Mouse (Mus musculus): ENCODE data around the gene Nckap5. TPM values are rescaled to one million over a fixed set of nuclear protein-coding genes. Genes with fewer than 3 reads are reported as not detected.
"Not testable (repeated sequence)": the region's sequence is repeated elsewhere in the genome, so short reads cannot be mapped to it uniquely, and the experiment has no call there.

Gene Nckap5
- polyA plus RNA-seq, 1 experiment from 2014 or later = 1.5 TPM

DNA sequence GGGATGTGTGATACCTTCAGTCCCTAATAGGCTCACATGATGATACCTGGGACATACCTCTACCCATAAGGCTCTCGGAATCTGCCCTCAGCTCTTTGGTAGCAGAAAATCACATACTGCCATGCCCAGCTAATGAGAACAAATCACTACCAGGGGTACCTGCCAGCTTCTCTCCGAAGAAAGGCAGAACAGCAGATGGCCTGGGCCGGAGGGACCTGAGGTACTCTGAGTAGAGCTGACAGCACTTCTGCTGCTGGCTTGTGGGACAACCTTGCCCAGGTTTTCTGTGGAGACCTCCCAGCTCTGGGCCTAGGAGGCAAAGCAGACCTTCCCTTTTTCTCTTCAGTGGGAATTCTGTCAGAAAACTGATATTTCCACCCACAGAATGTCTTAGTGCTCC is 714.6 kb downstream of the Nckap5 start:
- DNase-seq (ENCODE audit: low read depth, low spot score) (no peak), ATAC-seq (no peak)
- H3K27me3 ChIP-seq = peaks cover 7% of the 10 kb centered on the region
- TF ChIP-seq CTCF (IDR thresholded peaks at IDR 0.05) = no peak
- ChIA-PET CTCF (no interaction called here), POLR2A (no interaction called here)
- in situ Hi-C loops (cut with MboI; ENCODE audit: low pct_unique_long_range_greater_than_20kb) = no loop called here

DNA sequence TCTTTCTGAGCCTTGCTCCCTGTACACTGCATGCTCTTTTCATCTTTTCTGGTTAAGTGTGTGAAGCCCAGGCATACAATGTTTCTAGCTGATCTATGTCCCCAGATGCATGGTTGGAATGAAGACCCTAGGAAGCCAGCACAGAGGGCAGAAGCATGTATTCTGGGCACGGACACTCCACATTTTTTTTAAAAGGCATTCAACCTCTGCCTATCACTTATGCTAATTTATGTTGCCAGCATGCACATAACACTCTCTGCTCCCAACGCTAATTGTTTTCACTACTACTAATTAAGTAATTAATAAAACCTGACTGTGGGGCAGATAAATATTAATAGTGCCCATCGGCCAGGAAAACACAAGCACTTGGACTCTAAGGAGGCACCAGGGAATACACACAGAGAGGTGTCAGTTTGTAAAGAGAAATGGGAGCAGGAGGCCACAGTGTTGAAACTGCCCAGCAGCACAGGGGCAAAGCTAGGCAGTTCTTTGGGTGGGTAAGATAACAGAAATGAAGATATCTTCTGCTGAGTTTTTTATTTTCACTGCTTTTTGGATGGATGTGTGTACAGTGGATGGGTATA is 724.8 kb downstream of the Nckap5 start:
- no peaks in the 10 kb centered on the region for H3K27me3 ChIP-seq
- ChIA-PET POLR2A (no interaction called here), CTCF (no interaction called here)
- no peak for ATAC-seq
- TF ChIP-seq CTCF (IDR thresholded peaks at IDR 0.05) = no peak
- no peak for DNase-seq (ENCODE audit: low read depth, low spot score)
- in situ Hi-C loops (cut with MboI; ENCODE audit: low pct_unique_long_range_greater_than_20kb) = no loop called here

DNA sequence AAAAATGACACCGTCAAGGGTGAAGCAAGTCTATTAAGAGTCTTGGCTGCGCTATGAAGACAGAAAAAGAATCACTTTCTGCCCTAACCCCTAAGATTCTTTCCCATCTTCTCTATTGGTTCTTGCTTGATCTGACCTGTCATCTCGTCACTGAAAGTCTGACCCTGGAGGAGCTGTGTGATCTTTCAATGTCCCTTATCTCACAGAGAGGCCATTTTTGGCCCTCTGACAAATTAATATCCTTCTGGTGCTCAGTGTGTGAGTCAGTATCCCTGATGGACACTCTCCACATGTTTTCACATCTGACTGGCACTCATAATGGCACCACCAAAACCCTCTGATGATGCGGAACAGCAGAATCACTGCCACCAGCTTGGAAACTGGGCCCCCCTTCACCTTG is 736.3 kb downstream of the Nckap5 start:
- DNase-seq (ENCODE audit: low read depth, low spot score) (no peak), ATAC-seq (no peak)
- H3K27me3 ChIP-seq = no peaks in the 10 kb centered on the region
- in situ Hi-C loops (cut with MboI; ENCODE audit: low pct_unique_long_range_greater_than_20kb) = no loop called here
- TF ChIP-seq CTCF (IDR thresholded peaks at IDR 0.05) = no peak
- ChIA-PET CTCF (no interaction called here), POLR2A (no interaction called here)

DNA sequence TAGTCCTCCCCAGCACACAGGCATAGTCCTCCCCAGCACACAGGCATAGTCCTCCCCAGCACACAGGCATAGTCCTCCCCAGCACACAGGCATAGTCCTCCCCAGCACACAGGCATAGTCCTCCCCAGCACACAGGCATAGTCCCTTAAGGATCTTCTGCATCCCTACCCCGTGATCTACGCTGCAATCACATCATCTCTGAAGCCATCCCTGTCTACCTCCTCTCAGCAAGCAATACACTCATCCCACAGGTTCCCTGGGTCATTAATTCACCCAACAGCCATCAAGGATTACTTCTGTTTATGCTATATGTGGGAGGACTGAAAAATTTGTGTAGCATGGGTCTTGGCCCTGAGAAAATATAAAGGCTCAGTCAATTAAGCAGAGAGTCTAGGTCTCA is 738.6 kb downstream of the Nckap5 start:
- ATAC-seq; POLR2A ChIA-PET; DNase-seq (ENCODE audit: low read depth, low spot score); in situ Hi-C loops (cut with MboI; ENCODE audit: low pct_unique_long_range_greater_than_20kb); H3K27me3 ChIP-seq; CTCF ChIA-PET: not testable (repeated sequence)

DNA sequence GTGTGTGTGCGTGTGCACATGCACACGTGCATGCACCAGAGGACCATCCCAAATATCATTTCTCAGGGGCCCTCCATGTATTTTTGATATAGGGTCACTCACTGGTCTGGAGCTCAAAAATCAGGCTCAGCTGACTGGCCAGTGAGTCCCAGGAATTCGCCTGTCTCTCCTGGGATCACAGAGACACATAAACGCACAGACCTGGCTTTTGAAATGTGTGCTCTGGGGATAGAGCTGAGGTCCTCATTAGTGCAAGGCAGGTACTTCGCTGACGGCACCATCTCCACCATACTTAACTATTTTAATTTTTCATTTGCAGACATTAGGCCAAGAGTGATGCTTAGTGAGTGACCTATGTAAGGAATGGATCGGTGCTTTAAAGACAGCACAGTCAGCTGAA is 743.4 kb downstream of the Nckap5 start:
- CTCF ChIA-PET = no interaction called here
- TF ChIP-seq CTCF (IDR thresholded peaks at IDR 0.05) = no peak
- no peaks in the 10 kb centered on the region for H3K27me3 ChIP-seq
- POLR2A ChIA-PET = no interaction called here
- ATAC-seq (no peak), DNase-seq (ENCODE audit: low read depth, low spot score) (no peak)
- in situ Hi-C loops (cut with MboI; ENCODE audit: low pct_unique_long_range_greater_than_20kb) = no loop called here

DNA sequence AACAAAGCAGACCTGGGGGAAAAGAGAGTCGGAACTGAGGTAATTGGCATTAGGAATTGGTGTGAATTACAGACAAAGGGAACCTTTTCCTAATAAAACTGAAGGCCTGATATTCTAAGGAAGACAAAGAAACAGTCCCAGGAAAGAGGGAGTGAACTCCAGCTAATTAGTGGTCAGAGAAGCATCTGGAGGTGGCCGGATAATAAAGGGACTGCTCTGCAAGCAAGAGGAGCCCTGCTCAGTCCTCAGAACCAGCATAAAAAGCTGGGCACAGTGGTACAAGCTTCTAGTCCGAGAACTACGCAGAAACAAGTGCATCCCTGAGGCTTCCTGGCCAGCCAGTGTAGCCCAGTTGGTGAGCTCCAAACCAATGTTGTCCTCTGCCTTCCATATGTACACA is 754.3 kb downstream of the Nckap5 start:
- in situ Hi-C loops (cut with MboI; ENCODE audit: low pct_unique_long_range_greater_than_20kb) = no loop called here

DNA sequence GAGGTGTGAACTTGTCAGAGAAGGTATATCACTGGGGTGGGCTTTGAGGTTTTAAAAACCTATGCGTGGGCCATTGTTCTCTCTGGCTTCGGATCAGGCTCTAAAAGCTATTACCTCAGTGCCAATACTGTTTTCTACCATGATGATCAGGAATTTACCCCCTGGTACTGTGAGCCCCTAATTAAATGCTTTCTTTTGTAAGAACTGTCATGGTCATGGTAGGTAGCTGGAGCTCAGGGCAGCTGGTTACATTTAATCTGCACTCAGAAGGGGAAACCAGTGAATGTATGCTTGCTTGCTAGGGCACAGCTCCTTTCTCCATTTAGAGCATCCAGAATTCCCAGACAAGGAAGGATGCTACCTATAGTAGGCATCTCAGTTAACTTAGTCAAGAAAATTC is 759.7 kb downstream of the Nckap5 start:
- ATAC-seq (no peak), DNase-seq (ENCODE audit: low read depth, low spot score) (no peak)
- CTCF ChIA-PET = interaction anchor here (1.4 kb wide), 1 partner anchor 10 kb away, joined by 3 read pairs; no protein-coding TSS in a partner anchor
- POLR2A ChIA-PET = no interaction called here
- no peak for TF ChIP-seq CTCF (IDR thresholded peaks at IDR 0.05)
- in situ Hi-C loops (cut with MboI; ENCODE audit: low pct_unique_long_range_greater_than_20kb) = no loop called here
- H3K27me3 ChIP-seq = peaks cover 6% of the 10 kb centered on the region

More for the DNA sequence above, 754.3 kb downstream of the Nckap5 start:
- TF ChIP-seq CTCF (IDR thresholded peaks at IDR 0.05) = no peak
- CTCF ChIA-PET = no interaction called here
- DNase-seq (ENCODE audit: low read depth, low spot score) (no peak), ATAC-seq (no peak)
- H3K27me3 ChIP-seq = peaks cover 5% of the 10 kb centered on the region
- POLR2A ChIA-PET = no interaction called here

DNA sequence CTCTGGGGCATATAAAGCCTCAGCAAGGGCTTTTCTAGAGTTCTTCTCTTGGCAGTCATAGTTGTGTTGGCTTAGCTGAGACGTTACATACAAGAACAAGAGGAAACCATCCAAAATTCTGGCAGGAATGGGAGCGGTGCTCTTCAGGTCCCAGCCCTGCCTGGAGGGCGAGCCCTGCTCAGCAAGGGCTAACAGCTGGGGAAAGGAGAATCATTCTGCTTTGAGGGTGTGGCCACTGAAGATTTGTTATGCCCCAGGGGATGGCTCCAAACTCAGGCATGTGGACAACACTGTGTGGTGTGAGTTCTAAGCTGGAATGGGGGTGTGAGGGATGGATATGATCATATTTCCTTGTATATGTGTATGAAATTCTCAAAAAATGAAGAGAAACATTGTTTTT is 779.1 kb downstream of the Nckap5 start:
- ChIA-PET CTCF (no interaction called here), POLR2A (no interaction called here)
- ATAC-seq = no peak
- in situ Hi-C loops (cut with MboI; ENCODE audit: low pct_unique_long_range_greater_than_20kb) = no loop called here
- no peak for DNase-seq (ENCODE audit: low read depth, low spot score)
- TF ChIP-seq CTCF (IDR thresholded peaks at IDR 0.05) = no peak
- H3K27me3 ChIP-seq = peaks cover 8% of the 10 kb centered on the region

DNA sequence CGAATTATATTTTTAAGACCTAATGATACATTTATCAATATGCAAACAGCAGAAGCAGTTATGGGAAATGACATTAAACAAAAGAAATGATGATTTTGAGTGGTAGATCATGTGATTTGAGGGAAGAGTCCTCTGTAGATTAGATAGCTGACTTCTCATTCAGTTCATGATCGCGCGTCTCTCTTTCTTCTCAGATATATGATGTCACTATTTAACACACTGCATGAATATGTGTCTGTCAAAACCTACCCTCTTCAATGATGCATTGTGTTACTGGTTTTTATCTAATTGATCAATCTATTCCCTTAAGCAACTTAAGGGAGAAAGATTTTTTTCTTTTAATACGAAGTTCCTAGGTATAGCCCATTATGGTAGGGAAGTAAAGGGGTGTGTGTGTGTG is 787.7 kb downstream of the Nckap5 start:
- DNase-seq (ENCODE audit: low read depth, low spot score) (no peak), ATAC-seq (no peak)
- POLR2A ChIA-PET = interaction anchor here (0.5 kb wide), 1 partner anchor 319 kb away, joined by 3 read pairs; no protein-coding TSS in a partner anchor
- CTCF ChIA-PET = no interaction called here
- peaks cover 3% of the 10 kb centered on the region for H3K27me3 ChIP-seq
- in situ Hi-C loops (cut with MboI; ENCODE audit: low pct_unique_long_range_greater_than_20kb) = no loop called here
- no peak for TF ChIP-seq CTCF (IDR thresholded peaks at IDR 0.05)

DNA sequence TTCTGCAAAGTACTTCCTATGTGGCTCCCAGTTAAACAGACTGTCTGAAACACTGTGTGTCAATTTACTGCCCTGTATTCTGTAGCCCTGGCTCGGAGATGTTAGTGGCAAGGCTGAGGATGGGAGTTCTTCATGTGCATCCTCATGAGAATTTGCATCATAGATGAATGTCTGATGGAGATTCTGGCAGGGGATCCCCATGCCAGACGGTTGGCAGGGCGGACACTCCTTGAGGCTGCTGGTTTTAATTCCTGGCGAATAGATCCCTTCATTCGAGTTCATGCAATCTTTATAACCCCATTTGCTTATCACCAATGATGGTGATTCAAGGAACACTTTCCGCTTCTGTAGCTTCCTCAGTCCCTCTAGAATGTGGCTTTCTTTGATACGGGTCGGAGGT is 803.1 kb downstream of the Nckap5 start:
- DNase-seq (ENCODE audit: low read depth, low spot score) (no peak), ATAC-seq (no peak)
- in situ Hi-C loops (cut with MboI; ENCODE audit: low pct_unique_long_range_greater_than_20kb) = no loop called here
- TF ChIP-seq CTCF (IDR thresholded peaks at IDR 0.05) = no peak
- ChIA-PET CTCF (interaction anchor here (1.0 kb wide), 1 partner anchor 158 kb away, joined by 3 read pairs; no protein-coding TSS in a partner anchor), POLR2A (no interaction called here)
- no peaks in the 10 kb centered on the region for H3K27me3 ChIP-seq

DNA sequence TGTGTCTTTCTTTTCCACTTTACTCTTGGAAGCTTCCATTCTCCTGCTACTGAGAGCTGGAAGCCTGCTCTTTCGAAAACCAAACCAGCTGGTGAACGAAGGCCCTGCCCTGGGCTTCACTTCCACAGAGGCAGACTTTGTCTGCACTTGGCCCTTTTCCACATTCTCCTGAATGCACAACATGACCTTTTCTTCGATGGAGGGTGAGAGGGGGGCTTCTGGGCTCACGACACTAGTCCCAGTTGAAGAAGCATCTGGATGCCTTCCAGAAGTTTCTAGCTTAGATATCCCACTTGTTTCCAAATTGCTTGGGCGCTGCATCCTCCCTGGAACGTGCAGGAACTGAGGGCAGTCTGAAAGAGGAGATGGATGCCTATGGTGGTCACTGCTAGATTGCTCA is 806.1 kb downstream of the Nckap5 start:
- CTCF ChIA-PET = no interaction called here
- in situ Hi-C loops (cut with MboI; ENCODE audit: low pct_unique_long_range_greater_than_20kb) = no loop called here
- no peak for ATAC-seq
- POLR2A ChIA-PET = no interaction called here
- no peak for DNase-seq (ENCODE audit: low read depth, low spot score)
- H3K27me3 ChIP-seq = no peaks in the 10 kb centered on the region
- no peak for TF ChIP-seq CTCF (IDR thresholded peaks at IDR 0.05)

DNA sequence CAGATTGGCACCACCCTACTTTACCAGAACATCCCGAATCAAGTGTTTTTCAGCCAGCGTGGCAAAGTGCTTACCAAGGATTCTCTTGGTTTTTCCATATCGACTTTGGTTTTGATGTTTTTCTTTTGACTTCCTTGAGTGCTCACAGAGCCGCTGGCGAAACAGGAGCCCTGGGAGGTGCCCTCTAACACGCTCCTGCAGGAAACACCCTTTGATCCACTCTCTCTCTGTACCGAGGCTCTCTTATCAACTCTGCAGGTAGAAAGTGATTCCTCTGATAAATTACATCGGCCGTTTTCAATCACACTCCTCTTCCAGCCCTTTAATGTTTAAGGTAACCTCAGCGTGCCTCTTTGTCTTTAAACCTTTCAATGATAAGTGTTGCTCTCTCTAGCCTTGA is 807.6 kb downstream of the Nckap5 start:
- DNase-seq (ENCODE audit: low read depth, low spot score) (no peak), ATAC-seq (no peak)
- H3K27me3 ChIP-seq = no peaks in the 10 kb centered on the region
- in situ Hi-C loops (cut with MboI; ENCODE audit: low pct_unique_long_range_greater_than_20kb) = no loop called here
- CTCF ChIA-PET = no interaction called here
- POLR2A ChIA-PET = no interaction called here
- TF ChIP-seq CTCF (IDR thresholded peaks at IDR 0.05) = no peak

DNA sequence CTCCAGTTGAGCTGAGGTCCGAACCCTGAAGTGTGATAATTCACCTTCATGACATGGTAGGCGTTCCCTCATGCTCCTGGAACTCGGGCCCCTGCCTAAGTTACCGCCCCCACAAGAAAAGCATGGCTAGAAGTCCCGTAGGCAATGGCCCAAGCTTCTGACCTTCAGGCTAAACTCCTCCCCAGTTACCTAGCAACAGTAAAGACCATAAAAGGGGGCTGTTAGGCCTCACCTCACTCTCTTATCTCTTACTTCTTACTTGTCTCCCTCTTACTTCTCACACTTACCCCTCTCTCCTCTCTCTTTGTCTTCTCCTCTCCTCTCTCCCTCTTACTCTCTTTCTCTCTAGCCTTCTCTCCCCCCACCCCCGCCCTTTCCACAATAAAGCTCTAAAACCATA is 811.9 kb downstream of the Nckap5 start:
- POLR2A ChIA-PET; DNase-seq (ENCODE audit: low read depth, low spot score); CTCF ChIA-PET; H3K27me3 ChIP-seq; in situ Hi-C loops (cut with MboI; ENCODE audit: low pct_unique_long_range_greater_than_20kb); ATAC-seq: not testable (repeated sequence)
